Mouse (Mus musculus): ENCODE measurements around the gene H2-Eb2. TPM values are rescaled to one million over a fixed set of nuclear protein-coding genes. Genes with fewer than 3 reads are reported as not detected.

Gene H2-Eb2
- total RNA-seq (2023): 39.5 to 45.2 TPM (median 44.6 TPM) in 4 replicates

DNA sequence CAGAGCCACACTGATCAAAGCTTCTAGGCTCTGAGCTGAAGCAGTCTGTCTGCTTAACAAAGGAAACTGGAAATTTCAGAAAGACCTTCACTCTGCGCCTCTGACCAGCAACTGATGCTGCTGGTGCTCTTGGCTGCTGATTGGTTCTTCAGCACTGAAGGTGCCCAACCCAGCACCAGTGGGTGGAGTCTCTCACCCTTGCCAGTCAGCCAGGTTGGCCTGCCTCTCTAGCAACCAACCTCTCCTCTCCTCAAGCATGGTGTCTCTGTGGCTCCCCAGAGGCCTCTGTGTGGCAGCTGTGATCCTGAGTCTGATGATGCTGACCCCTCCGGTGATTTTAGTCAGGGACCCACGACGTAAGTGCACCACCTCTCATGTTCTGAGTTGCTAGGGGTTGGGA, at the start of gene H2-Eb2:
Gene H2-Eb2, plus strand, starts transcription at position 230 of the 400 bp plus-strand sequence.

DNA sequence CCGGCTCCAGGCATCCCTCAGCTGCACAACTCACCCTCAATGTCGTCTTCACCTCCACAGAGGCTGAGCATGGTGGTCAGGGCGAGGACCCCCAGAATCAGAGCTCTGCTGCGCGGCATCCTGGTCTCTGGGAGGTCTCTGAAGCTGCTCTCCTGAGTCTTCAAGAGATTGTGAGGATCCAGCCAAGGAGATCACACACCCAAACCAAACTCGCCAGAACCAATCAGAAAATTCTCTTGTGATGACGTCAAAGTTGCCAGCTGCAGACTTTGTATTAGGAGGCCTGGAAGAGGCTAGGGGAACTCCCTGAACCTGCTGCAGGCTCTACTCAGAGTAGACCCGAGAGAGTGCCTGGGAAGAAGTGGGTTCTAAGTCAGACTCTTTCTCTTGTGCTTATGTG, 37.8 kb upstream of the H2-Eb2 start, which contains the start of gene H2-Aa:
Gene H2-Aa, minus strand, starts transcription at position 176 of the 400 bp plus-strand sequence.

DNA sequence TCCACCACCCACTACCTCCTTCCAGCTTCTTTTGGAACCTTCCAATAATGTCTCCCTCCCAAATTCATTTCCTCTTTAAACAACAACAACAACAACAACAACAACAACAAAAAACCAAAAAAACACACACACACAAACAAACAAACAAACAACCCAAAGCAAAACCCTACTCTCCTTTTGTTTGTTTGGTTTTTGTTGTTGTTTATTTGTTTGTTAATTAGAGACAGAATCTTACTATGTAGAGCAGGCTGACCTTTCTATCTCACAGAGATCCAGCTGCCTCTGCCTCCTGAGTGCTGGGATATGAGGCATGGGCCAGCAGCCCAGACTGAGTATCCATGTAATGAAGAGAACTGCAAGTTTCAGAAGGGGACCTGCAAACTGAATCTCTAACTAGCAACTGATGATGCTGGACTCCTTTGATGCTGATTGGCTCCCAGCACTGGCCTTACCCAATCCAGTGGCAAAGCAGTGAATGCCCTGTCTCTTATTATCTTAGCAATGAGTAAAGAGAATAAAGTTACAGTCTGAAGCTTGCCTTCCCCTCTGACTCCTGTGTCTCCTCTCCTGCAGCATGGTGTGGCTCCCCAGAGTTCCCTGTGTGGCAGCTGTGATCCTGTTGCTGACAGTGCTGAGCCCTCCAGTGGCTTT, 20.0 kb upstream of the H2-Eb2 start, which contains the start of gene H2-Eb1:
Gene H2-Eb1, plus strand, starts transcription at position 488 of the 651 bp plus-strand sequence.

DNA sequence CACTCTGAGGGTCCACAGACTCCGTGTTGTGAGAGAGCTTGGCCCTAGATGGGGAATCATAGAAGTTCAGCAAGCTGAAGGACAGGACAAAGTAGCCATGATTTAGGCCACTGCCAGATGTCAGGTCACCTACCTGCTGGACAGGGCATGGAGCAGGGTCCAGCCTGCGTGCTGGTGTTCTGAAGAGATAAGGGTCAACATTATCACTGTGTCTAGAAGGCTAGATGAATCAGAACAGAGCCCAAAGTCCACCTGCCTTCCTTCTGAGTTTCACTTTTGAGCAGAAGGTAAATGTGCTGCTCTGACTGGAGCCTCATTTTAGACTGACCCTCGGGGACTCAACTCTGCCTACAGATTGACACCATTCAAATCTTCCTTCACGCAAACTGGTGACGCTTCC, 29.1 kb downstream of the H2-Eb2 start, which contains the start of gene Btnl2:
Gene Btnl2, plus strand, starts transcription at position 284 of the 400 bp plus-strand sequence.

DNA sequence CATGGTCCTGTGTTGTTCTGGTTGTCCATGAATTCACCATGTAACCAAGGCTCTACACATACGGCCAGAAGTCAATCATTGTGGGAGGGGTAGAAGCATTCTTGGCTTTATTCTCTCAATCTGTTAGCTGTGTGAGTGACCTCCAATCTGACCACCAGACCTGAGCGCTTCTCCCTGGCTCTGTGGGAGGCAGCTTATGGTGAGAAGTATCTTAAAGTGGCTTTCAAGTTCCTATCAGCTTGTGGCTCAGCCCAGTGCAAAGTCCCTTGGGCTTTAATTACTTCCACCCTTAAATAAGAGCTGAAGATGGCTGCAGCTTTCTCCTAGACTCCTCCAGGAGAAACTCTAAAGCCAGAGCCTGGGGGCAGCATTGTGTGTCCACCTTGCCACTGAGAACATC, 51.4 kb downstream of the H2-Eb2 start, which contains the start of gene Btnl1:
Gene Btnl1, plus strand, starts transcription at position 286 of the 400 bp plus-strand sequence.

Other genes with a start within 250 kb of the H2-Eb2 start
- 232 to 249 TPM (median 239 TPM) in 4 replicates for gene H2-Oa, start 233.3 kb upstream of the H2-Eb2 start, total RNA-seq (2023)
- gene H2-DMa, start 206.1 kb upstream of the H2-Eb2 start, total RNA-seq (2023): 659 to 693 TPM (median 673 TPM) in 4 replicates
- 421 to 508 TPM (median 482 TPM) in 4 replicates for gene Brd2, start 203.0 kb upstream of the H2-Eb2 start, total RNA-seq (2023)
- 1,557 to 1,593 TPM (median 1,583 TPM) in 4 replicates for gene H2-DMb2, start 182.4 kb upstream of the H2-Eb2 start, total RNA-seq (2023)
- gene H2-DMb1, start 172.6 kb upstream of the H2-Eb2 start, total RNA-seq (2023): 718 to 852 TPM (median 762 TPM) in 4 replicates
- 128 to 142 TPM (median 134 TPM) in 4 replicates for gene Tap1, start 138.1 kb upstream of the H2-Eb2 start, total RNA-seq (2023)
- 94.7 to 115 TPM (median 111 TPM) in 4 replicates for gene Psmb9, start 137.9 kb upstream of the H2-Eb2 start, total RNA-seq (2023)
- gene Psmb8, start 127.9 kb upstream of the H2-Eb2 start, total RNA-seq (2023): 201 to 222 TPM (median 208 TPM) in 4 replicates
- 108 to 140 TPM (median 126 TPM) in 4 replicates for gene Tap2, start 122.1 kb upstream of the H2-Eb2 start, total RNA-seq (2023)
- 973 to 1,048 TPM (median 1,003 TPM) in 4 replicates for gene H2-Ob, start 86.8 kb upstream of the H2-Eb2 start, total RNA-seq (2023)
- gene H2-Ab1, start 68.0 kb upstream of the H2-Eb2 start, total RNA-seq (2023): 5,714 to 6,004 TPM (median 5,823 TPM) in 4 replicates
- 5,071 to 5,156 TPM (median 5,095 TPM) in 4 replicates for gene H2-Aa, start 37.8 kb upstream of the H2-Eb2 start, total RNA-seq (2023)
- gene H2-Eb1, start 19.8 kb upstream of the H2-Eb2 start, total RNA-seq (2023): 3,754 to 3,983 TPM (median 3,819 TPM) in 4 replicates
- gene Btnl2, start 29.2 kb downstream of the H2-Eb2 start, total RNA-seq (2023): 8.7 to 12.1 TPM (median 11.4 TPM) in 4 replicates
- gene Btnl1, start 51.5 kb downstream of the H2-Eb2 start, total RNA-seq (2023): 2.4 to 4.0 TPM (median 3.3 TPM) in 4 replicates
- 15.9 to 24.9 TPM (median 20.4 TPM) in 4 replicates for gene BC051142, start 73.2 kb downstream of the H2-Eb2 start, total RNA-seq (2023)
- not detected in 4 replicates for gene Btnl4, start 151.7 kb downstream of the H2-Eb2 start, total RNA-seq (2023)
- gene Btnl6, start 191.7 kb downstream of the H2-Eb2 start, total RNA-seq (2023): not detected in 4 replicates
- 0.36 to 1.6 TPM (median 0.63 TPM) in 4 replicates for gene Notch4, start 238.6 kb downstream of the H2-Eb2 start, total RNA-seq (2023)

Measured in B cell, adult 62 days (primary cell).